Mouse (Mus musculus) 3134 (cell line): ENCODE measurements around the gene Polr2h.

ENCODE experiments used
- DNase-seq: peaks from one replicate; pipeline ENCODE4 v3.0.0-alpha.2; 2011; ENCODE audit warnings: low spot score; ENCODE audit not compliant: insufficient read length; ENCODE audit errors: extremely low read depth

The Polr2h gene

GRCm38 (mm10) chr16:20717978-20718670 is 659 bp downstream of the Polr2h start:
- DNase-seq = no peak

GRCm38 (mm10) chr16:20721808-20722207 is 4.3 kb downstream of the Polr2h start:
- no peak for DNase-seq

- no peak for DNase-seq
Observed at GRCm38 (mm10) chr16:20722736-20723135, 5.3 kb downstream of the Polr2h start.

- DNase-seq = no peak
Observed at GRCm38 (mm10) chr16:20723247-20723646, 5.8 kb downstream of the Polr2h start.

- DNase-seq = peak; percentile 59
Observed at GRCm38 (mm10) chr16:20724338-20724748, 6.9 kb downstream of the Polr2h start.

- no peak for DNase-seq
Observed at GRCm38 (mm10) chr16:20725321-20725720, 7.9 kb downstream of the Polr2h start.

- DNase-seq = no peak
Observed at GRCm38 (mm10) chr16:20725750-20726149, 8.3 kb downstream of the Polr2h start.

- peak; percentile 74 for DNase-seq
Observed at GRCm38 (mm10) chr16:20726384-20726783, 8.9 kb downstream of the Polr2h start.

GRCm38 (mm10) chr16:20730293-20730711 is 12.8 kb downstream of the Polr2h start:
- no peak for DNase-seq

GRCm38 (mm10) chr16:20731688-20732087 is 14.2 kb downstream of the Polr2h start:
- no peak for DNase-seq

- DNase-seq = no peak
Observed at GRCm38 (mm10) chr16:20732251-20732924, 14.9 kb downstream of the Polr2h start.

- DNase-seq = peak; percentile 71
Observed at GRCm38 (mm10) chr16:20732925-20733730, 15.7 kb downstream of the Polr2h start, which contains the start of gene Chrd. Gene Chrd, plus strand, starts transcription at chr16:20733127.

- DNase-seq = no peak
Observed at GRCm38 (mm10) chr16:20733731-20734730, 16.6 kb downstream of the Polr2h start, which contains the start of gene Thpo. Gene Thpo, minus strand, starts transcription at chr16:20734511.

- no peak for DNase-seq
Observed at GRCm38 (mm10) chr16:20735651-20736050, 18.2 kb downstream of the Polr2h start.

- no peak for DNase-seq
Observed at GRCm38 (mm10) chr16:20736168-20736567, 18.7 kb downstream of the Polr2h start.

GRCm38 (mm10) chr16:20736823-20737222 is 19.4 kb downstream of the Polr2h start:
- no peak for DNase-seq

GRCm38 (mm10) chr16:20739845-20740244 is 22.4 kb downstream of the Polr2h start:
- no peak for DNase-seq

GRCm38 (mm10) chr16:20746641-20747040 is 29.2 kb downstream of the Polr2h start:
- DNase-seq = peak; percentile 70

GRCm38 (mm10) chr16:20750518-20750917 is 33.1 kb downstream of the Polr2h start:
- DNase-seq = no peak

GRCm38 (mm10) chr16:20756052-20756451 is 38.6 kb downstream of the Polr2h start:
- peak; percentile 61 for DNase-seq
